Mouse (Mus musculus) thymus, adult 2 months (tissue): ENCODE measurements around the gene Mterf4.

Experiments used
- CTCF ChIP-seq: fragments of 200-500 bp; IDR thresholded peaks from 2 replicates; pipeline ENCODE4 v1.5.1; 2012; ENCODE audit warnings: mild to moderate bottlenecking, control low read depth, low read length, moderate library complexity, borderline replicate concordance; ENCODE audit not compliant: control insufficient read depth, poor library complexity, insufficient read depth; ENCODE audit errors: extremely low read depth
- POLR2A ChIP-seq: fragments of 200-500 bp; IDR thresholded peaks from 2 replicates; pipeline ENCODE4 v1.6.1; 2012; ENCODE audit warnings: mild to moderate bottlenecking, low read length, control low read depth, moderate library complexity; ENCODE audit not compliant: control insufficient read depth, poor library complexity, insufficient read depth; ENCODE audit errors: extremely low read depth

GRCm38 (mm10) chr1:93277041-93277440 lies 28.7 kb downstream of the Mterf4 start:
- TF ChIP-seq POLR2A (no peak), CTCF (no peak)
